Mouse (Mus musculus) kidney, embryonic 14.5 days (tissue): ENCODE results near the gene Tmem9. TPM values are rescaled to one million over a fixed set of nuclear protein-coding genes. Genes with fewer than 3 reads are reported as not detected.

Source experiments
- ATAC-seq: fragments of 200-750 bp; cut with Nextera tagmentation; 2 replicates; pipeline ENCODE4 v1.8.0; 2017; ENCODE audit warnings: moderate number of reproducible peaks, mild to moderate bottlenecking, moderate TSS enrichment, moderate library complexity; ENCODE audit not compliant: low FRiP score, low TSS enrichment
- H3K27ac ChIP-seq: fragments of 300-500 bp; sonication (generic); 2 replicates; pipeline ENCODE4 v1.5.1; 2014; ENCODE audit warnings: low read depth, mild to moderate bottlenecking, low read length, moderate library complexity, mixed read lengths
- H3K27me3 ChIP-seq: fragments of 300-500 bp; sonication (generic); 2 replicates; pipeline ENCODE4 v1.6.1; 2014; ENCODE audit warnings: mild to moderate bottlenecking, low read length; ENCODE audit not compliant: control insufficient read depth, insufficient read depth
- H3K36me3 ChIP-seq: fragments of 300-500 bp; sonication (generic); 2 replicates; pipeline ENCODE4 v1.6.1; 2014; ENCODE audit warnings: low read length, mixed read lengths; ENCODE audit not compliant: control insufficient read depth, insufficient read depth
- H3K4me1 ChIP-seq: fragments of 300-500 bp; sonication (generic); 2 replicates; pipeline ENCODE4 v1.6.1; 2014; ENCODE audit warnings: low read length, mixed read lengths; ENCODE audit not compliant: control insufficient read depth, insufficient read depth
- H3K4me2 ChIP-seq: fragments of 300-500 bp; sonication (generic); replicated peaks from 2 replicates; pipeline ENCODE4 v1.6.1; 2014; ENCODE audit warnings: low read depth, mild to moderate bottlenecking, low read length
- H3K4me3 ChIP-seq: fragments of 300-500 bp; sonication (generic); 2 replicates; pipeline ENCODE4 v1.5.1; 2014; ENCODE audit warnings: mild to moderate bottlenecking, low read length
- H3K9ac ChIP-seq: fragments of 300-500 bp; sonication (generic); 2 replicates; pipeline ENCODE4 v1.6.1; 2014; ENCODE audit warnings: low read depth, mild to moderate bottlenecking, low read length, moderate library complexity
- H3K9me3 ChIP-seq: fragments of 300-500 bp; sonication (generic); 2 replicates; pipeline ENCODE4 v1.6.1; 2016; ENCODE audit warnings: low read length; ENCODE audit not compliant: control insufficient read depth
- WGBS: fragments of 180-500 bp; shearing (Covaris S2); extraction: QIAGEN DNeasy Blood & Tissue Kit; methylation state at CpG from one replicate; pipeline ENCODE4 v1.1.7; 2014; 5-methylcytosine and 5-hydroxymethylcytosine counted together
- polyA plus RNA-seq: library from polyadenylated mRNA; unstranded; fragments of >200 nt; fragmentation: Nextera tagmentation; extraction: Ambion mirVana; gene quantifications from 2 replicates; pipeline ENCODE4 v1.2.1, GENCODE M21; 2014

Tmem9 gene
- polyA plus RNA-seq, result 123 and 230 TPM in 2 replicates

DNA sequence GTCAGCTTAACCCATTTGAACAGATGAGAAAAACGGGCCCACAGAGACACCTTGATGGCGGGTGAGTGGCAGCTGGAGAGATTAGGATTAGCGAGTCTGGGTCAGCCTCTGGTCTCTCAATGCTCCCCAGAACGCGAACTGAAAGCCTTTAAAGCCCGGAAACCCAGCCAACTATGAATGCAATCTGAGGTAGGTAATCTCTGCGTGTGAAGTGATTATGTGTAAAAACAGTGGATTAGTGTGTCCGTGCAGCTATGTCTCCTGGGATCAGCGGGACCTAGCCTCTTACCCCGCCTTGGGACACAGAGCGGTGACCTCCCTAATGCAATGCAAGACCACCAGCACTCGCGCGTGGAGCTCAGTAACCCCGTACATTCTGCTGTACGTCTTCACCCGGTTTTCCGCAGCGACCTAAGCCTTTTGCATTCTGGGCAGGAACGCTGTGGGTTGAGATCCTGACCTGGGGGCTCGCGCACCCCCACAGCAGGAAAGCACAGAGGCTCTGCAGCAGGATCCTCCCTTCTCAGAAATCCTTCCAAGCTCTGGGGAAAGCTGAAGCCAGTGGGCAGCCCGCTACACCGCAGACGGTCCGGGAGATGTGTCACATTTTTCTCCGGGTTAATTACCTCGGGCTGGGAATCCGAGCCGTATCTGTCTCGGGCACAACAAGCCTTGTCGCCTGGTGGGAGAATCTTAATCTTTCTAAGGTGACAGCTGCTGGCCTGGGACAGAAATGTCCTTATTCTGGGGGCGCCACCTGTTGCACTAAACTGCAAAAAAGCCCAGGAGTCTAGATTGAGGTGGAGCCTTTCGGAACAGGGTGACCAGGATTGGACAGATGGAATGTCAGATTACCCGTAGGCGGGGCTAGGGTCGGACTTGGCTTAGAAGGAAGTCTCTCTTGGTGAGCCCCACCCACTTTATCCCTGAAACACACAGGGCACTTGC is at the start of gene Tmem9:
TSS of gene Tmem9 (plus strand) at position 940 of the 948 bp plus-strand sequence.
- peak within 1 kb of the TSS; percentile 24; the same call in 1 of the 2 replicates for H3K27ac ChIP-seq
- H3K27me3 ChIP-seq, result peaks cover 3% of the 10 kb centered on the region; the same call in 1 of the 2 replicates
- H3K4me1 ChIP-seq, result no peaks in the 10 kb centered on the region
- peak; percentile 90 for ATAC-seq
- no peaks in the 10 kb centered on the region for H3K36me3 ChIP-seq
- H3K9ac ChIP-seq, result peak within 1 kb of the TSS; percentile 40; the same call in 1 of the 2 replicates
- peak within 1 kb of the TSS; percentile 47 for H3K4me3 ChIP-seq
- WGBS, result 4% methylated on average over 37 of the region's 37 CpGs
- H3K9me3 ChIP-seq, result no peaks in the 10 kb centered on the region
- peak within 1 kb of the TSS; percentile 70 for H3K4me2 ChIP-seq

DNA sequence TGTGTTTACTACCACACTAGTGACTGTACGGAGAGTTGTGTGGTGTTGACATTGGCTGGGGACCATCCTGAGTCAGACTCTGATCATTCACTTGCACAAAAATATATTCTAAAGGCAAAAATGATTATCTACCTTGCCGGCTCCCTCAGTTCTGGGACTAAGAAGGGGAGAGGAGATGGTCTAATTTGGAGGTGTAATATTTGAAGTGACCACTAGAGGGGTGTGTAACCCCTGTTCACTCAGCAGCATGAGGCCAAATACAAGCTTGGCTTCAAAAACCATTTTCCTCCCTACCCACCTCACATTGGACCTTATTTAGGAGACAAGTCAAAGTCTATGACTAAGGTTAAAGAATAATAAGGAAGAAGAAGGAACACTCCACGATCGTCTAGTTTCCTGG is 49.5 kb upstream of the Tmem9 start:
- no peak overlapping the region for H3K4me3 ChIP-seq
- H3K4me1 ChIP-seq, result no peaks in the 10 kb centered on the region
- no peaks in the 10 kb centered on the region for H3K9me3 ChIP-seq
- H3K27ac ChIP-seq, result no peak overlapping the region
- no peak overlapping the region for H3K4me2 ChIP-seq
- no peaks in the 10 kb centered on the region for H3K36me3 ChIP-seq
- no peak overlapping the region for H3K9ac ChIP-seq
- ATAC-seq, result peak; percentile 28; the same call in 1 of the 2 replicates
- 44% methylated on average over 4 of the region's 4 CpGs for WGBS
- H3K27me3 ChIP-seq, result peaks cover 2% of the 10 kb centered on the region; the same call in 1 of the 2 replicates

DNA sequence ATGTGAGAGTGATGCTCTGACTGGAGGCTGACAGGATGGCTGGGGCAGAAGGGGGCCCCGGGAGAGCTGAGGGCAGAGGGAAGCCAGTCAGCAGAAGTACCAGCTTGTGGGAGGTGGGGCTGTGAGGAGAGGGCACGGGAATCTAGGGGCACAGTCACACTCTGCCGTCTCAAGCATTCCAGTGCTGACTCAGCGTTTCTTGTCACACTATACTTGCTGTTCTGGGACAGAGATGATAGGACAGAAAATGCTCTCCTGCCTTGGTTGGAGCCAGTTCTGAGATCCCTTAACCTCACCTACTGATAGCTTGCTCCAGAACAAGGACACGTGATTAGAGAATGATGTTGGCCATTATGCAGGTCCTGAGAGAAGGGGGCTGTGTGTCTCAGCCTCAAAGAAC is 44.8 kb upstream of the Tmem9 start:
- Histone ChIP-seq H3K4me1 (no peaks in the 10 kb centered on the region), H3K9ac (no peak overlapping the region), H3K36me3 (no peaks in the 10 kb centered on the region), H3K9me3 (no peaks in the 10 kb centered on the region), H3K27me3 (no peaks in the 10 kb centered on the region), H3K4me3 (no peak overlapping the region), H3K27ac (no peak overlapping the region), H3K4me2 (no peak overlapping the region)
- WGBS, result 64% methylated on average over 5 of the region's 5 CpGs
- ATAC-seq, result no peak

DNA sequence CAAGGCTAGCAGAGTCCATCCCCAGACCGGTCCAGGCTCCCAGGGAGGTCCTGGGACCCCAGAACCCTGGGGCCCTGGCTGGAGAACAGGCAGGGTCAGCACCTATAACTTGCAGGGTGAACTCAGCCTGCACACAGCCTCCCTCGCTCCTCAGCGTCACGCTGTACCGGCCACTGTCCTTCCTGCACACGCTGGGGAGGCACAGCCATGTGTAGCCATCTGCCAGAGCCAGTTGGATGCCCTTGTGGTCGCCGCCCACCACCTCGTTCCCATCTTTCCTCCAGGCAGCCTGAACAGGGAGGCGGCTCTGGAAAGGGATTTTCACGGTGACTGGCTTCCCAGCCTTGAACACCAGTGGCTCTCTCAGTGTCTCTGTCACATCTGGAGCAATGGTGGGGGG is 43.4 kb upstream of the Tmem9 start:
- H3K27ac ChIP-seq, result no peak overlapping the region

DNA sequence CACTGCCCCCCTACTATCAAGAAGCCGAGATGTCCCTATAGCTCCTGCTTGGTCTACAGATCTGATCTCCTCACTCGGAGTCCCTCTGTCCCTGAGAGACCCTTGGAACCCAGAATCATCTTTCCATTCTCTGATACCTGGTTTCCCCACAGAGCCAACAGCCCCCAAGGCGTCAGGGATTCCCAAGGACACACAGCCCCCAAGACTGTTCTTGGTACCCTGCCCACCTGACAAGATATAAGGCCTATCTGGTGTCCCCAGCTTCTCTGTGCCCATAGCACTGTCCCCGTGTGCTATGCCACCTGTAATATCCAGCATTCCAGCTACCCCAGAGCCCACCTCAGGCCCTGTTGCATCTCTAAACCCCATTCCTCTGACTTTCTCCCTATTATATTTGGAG is 40.2 kb upstream of the Tmem9 start:
- no peak overlapping the region for H3K4me3 ChIP-seq
- no peaks in the 10 kb centered on the region for H3K27me3 ChIP-seq
- 69% methylated on average over 4 of the region's 4 CpGs for WGBS
- no peaks in the 10 kb centered on the region for H3K36me3 ChIP-seq
- no peak overlapping the region for H3K9ac ChIP-seq
- H3K27ac ChIP-seq, result no peak overlapping the region
- H3K4me1 ChIP-seq, result no peaks in the 10 kb centered on the region
- no peak for ATAC-seq
- no peaks in the 10 kb centered on the region for H3K9me3 ChIP-seq
- no peak overlapping the region for H3K4me2 ChIP-seq

More for the DNA sequence above, 43.4 kb upstream of the Tmem9 start:
- peak; percentile 59; the same call in 1 of the 2 replicates for ATAC-seq
- H3K9me3 ChIP-seq, result no peaks in the 10 kb centered on the region
- H3K27me3 ChIP-seq, result no peaks in the 10 kb centered on the region
- H3K9ac ChIP-seq, result no peak overlapping the region
- no peak overlapping the region for H3K4me2 ChIP-seq
- H3K36me3 ChIP-seq, result no peaks in the 10 kb centered on the region
- H3K4me3 ChIP-seq, result no peak overlapping the region
- WGBS, result 48% methylated on average over 11 of the region's 11 CpGs
- H3K4me1 ChIP-seq, result no peaks in the 10 kb centered on the region

- Histone ChIP-seq H3K27ac (no peak overlapping the region), H3K4me1 (no peaks in the 10 kb centered on the region), H3K4me3 (no peak overlapping the region), H3K9ac (no peak overlapping the region), H3K9me3 (no peaks in the 10 kb centered on the region), H3K27me3 (no peaks in the 10 kb centered on the region), H3K36me3 (no peaks in the 10 kb centered on the region), H3K4me2 (no peak overlapping the region)
- ATAC-seq, result no peak; the same call in 1 of the 2 replicates
- WGBS, result 38% methylated on average over 2 of the region's 2 CpGs
Observed at GRCm38 (mm10) chr1:135970486-135970885, 37.5 kb upstream of the Tmem9 start.

GRCm38 (mm10) chr1:135972576-135972975 is 35.4 kb upstream of the Tmem9 start:
- no peak for ATAC-seq
- Histone ChIP-seq H3K9me3 (no peaks in the 10 kb centered on the region), H3K27ac (no peak overlapping the region), H3K9ac (no peak overlapping the region), H3K4me1 (no peaks in the 10 kb centered on the region), H3K4me2 (no peak overlapping the region), H3K27me3 (no peaks in the 10 kb centered on the region), H3K4me3 (no peak overlapping the region), H3K36me3 (no peaks in the 10 kb centered on the region)
- WGBS, result 82% methylated on average over 3 of the region's 3 CpGs

DNA sequence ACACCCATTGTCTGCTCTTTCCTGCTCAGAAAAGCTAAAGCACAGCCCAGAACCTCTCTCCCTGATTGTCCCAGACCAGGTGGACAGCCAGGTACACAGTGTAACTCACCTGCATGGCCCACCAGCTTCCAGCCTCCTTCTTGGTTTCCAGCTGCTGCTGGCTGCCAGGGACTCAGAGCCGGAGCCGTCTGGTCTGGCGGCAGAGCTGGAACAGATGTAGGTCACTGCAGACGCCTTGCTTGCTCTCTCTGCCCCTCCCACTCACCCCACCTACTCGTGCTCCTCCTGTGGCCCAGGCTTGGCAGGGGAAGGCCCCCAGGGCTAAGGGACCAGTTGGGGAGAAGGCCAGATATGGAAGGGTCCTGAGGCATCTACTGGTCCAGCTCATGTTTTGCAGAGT is 23.8 kb upstream of the Tmem9 start:
- no peak overlapping the region for H3K4me2 ChIP-seq
- H3K36me3 ChIP-seq, result no peaks in the 10 kb centered on the region
- H3K4me3 ChIP-seq, result no peak overlapping the region
- no peaks in the 10 kb centered on the region for H3K4me1 ChIP-seq
- H3K27ac ChIP-seq, result no peak overlapping the region
- H3K27me3 ChIP-seq, result no peaks in the 10 kb centered on the region
- WGBS, result 24% methylated on average over 5 of the region's 5 CpGs
- no peak overlapping the region for H3K9ac ChIP-seq
- ATAC-seq, result no peak
- H3K9me3 ChIP-seq, result no peaks in the 10 kb centered on the region

- Histone ChIP-seq H3K9me3 (no peaks in the 10 kb centered on the region), H3K4me1 (no peaks in the 10 kb centered on the region), H3K27me3 (no peaks in the 10 kb centered on the region), H3K36me3 (no peaks in the 10 kb centered on the region), H3K9ac (no peak overlapping the region), H3K4me3 (no peak overlapping the region), H3K4me2 (no peak overlapping the region), H3K27ac (no peak overlapping the region)
- no peak for ATAC-seq
Observed at GRCm38 (mm10) chr1:135989876-135990275, 18.1 kb upstream of the Tmem9 start.
